Mouse (Mus musculus): ENCODE data around the gene Hist1h2ba. TPM values are rescaled to one million over a fixed set of nuclear protein-coding genes. Genes with fewer than 3 reads are reported as not detected.

The Hist1h2ba gene
- polyA plus RNA-seq, 1 experiment: not detected

DNA sequence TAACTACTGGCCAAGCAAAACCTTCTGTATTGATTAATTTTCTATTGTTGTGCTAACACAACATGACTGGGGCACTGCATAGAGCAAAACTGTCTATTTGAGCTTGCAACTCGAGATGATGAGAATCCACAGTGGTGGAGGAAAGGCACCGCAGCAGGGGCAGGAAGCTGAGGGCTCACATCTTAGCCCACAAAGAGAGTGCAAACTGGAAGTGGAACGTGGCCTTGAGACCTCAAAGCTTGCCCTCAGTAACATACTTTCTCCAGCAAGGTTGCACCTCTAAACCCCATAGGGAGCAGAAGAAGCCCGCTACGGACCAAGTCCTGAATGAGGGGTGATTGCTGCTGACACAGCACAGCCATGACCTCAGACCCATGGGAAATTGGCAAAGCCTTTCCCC is 23.8 kb downstream of the Hist1h2ba start:
- TF ChIP-seq CTCF (IDR thresholded peaks at IDR 0.05; ENCODE audit: extremely low read depth, insufficient read length, insufficient replicate concordance, low read depth, low read length): no peak
- TF ChIP-seq POLR2A (IDR thresholded peaks at IDR 0.05; ENCODE audit: low read depth, low read length): no peak
- H3K36me3 ChIP-seq (ENCODE audit: control insufficient read depth, insufficient read depth, low read length): peaks cover 16% of the 10 kb centered on the region
- 74% methylated on average over 5 of the region's 5 CpGs for WGBS
- H3K27me3 ChIP-seq (ENCODE audit: control insufficient read depth, insufficient read depth, low read length): no peaks in the 10 kb centered on the region
- H3K4me1 ChIP-seq (ENCODE audit: control insufficient read depth, insufficient read depth, insufficient read length, low read length): peaks cover 16% of the 10 kb centered on the region; the same call in 1 of the 2 replicates
- H3K27ac ChIP-seq (ENCODE audit: insufficient read depth, low read depth, low read length): no peak overlapping the region
- H3K4me3 ChIP-seq (ENCODE audit: low read depth, low read length): no peak overlapping the region

DNA sequence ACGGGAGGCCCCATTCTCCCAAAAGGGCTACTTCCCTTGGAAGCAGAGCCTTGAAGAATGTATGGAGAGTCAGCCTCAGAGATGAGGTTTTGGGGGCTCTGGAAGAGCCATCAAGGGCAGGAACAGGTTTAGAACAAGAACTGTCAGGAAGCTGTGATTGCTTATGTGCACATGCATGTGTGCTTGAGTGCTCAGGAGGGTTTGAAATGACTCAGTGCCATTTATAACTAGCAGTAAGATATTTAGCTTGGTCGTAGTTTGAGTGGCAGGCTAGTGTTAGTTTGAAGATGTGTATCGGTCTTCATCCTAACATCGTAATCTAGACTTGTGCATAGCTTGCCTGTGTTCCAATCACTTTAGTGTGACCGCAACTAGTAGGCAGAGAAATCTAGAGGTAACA is 27.1 kb downstream of the Hist1h2ba start:
- TF ChIP-seq POLR2A (IDR thresholded peaks at IDR 0.05; ENCODE audit: low read depth, low read length) (no peak), CTCF (IDR thresholded peaks at IDR 0.05; ENCODE audit: extremely low read depth, insufficient read length, insufficient replicate concordance, low read depth, low read length) (no peak)
- 93% methylated on average over 5 of the region's 5 CpGs for WGBS
- H3K27ac ChIP-seq (ENCODE audit: insufficient read depth, low read depth, low read length): no peak overlapping the region
- peaks cover 20% of the 10 kb centered on the region for H3K36me3 ChIP-seq (ENCODE audit: control insufficient read depth, insufficient read depth, low read length)
- H3K27me3 ChIP-seq (ENCODE audit: control insufficient read depth, insufficient read depth, low read length): no peaks in the 10 kb centered on the region
- H3K4me3 ChIP-seq (ENCODE audit: low read depth, low read length): no peak overlapping the region
- peaks cover 6% of the 10 kb centered on the region; the same call in 1 of the 2 replicates for H3K4me1 ChIP-seq (ENCODE audit: control insufficient read depth, insufficient read depth, insufficient read length, low read length)

DNA sequence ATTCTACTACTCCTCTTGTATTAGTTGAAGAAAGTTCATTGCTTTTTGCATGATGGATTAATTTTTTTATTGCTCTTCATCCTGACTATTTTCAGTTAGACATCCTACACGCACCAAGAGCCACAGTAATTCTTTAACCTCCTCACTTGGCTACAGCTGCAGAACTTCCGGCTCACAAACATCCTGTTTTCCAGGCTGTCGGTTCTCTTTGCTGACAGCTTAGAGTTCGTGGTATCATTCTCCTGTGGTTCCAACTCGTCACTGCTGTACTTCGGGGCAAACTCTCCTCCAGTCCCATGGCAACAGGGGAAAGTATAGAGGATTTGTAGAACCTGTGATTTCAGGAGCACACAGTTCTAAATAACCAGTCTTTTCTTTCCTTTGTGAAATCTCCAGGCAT is 35.7 kb downstream of the Hist1h2ba start:
- no peak for TF ChIP-seq CTCF (IDR thresholded peaks at IDR 0.05; ENCODE audit: extremely low read depth, insufficient read length, insufficient replicate concordance, low read depth, low read length)
- TF ChIP-seq POLR2A (IDR thresholded peaks at IDR 0.05; ENCODE audit: low read depth, low read length): no peak
- H3K27ac ChIP-seq (ENCODE audit: insufficient read depth, low read depth, low read length): no peak overlapping the region
- H3K36me3 ChIP-seq (ENCODE audit: control insufficient read depth, insufficient read depth, low read length): peaks cover 18% of the 10 kb centered on the region
- H3K4me3 ChIP-seq (ENCODE audit: low read depth, low read length): no peak overlapping the region
- no peaks in the 10 kb centered on the region for H3K27me3 ChIP-seq (ENCODE audit: control insufficient read depth, insufficient read depth, low read length)
- 67% methylated on average over 6 of the region's 6 CpGs for WGBS
- H3K4me1 ChIP-seq (ENCODE audit: control insufficient read depth, insufficient read depth, insufficient read length, low read length): no peaks in the 10 kb centered on the region

- Histone ChIP-seq H3K4me1 (ENCODE audit: control insufficient read depth, insufficient read depth, insufficient read length, low read length) (no peaks in the 10 kb centered on the region), H3K27ac (ENCODE audit: insufficient read depth, low read depth, low read length) (no peak overlapping the region), H3K27me3 (ENCODE audit: control insufficient read depth, insufficient read depth, low read length) (no peaks in the 10 kb centered on the region), H3K36me3 (ENCODE audit: control insufficient read depth, insufficient read depth, low read length) (peaks cover 6% of the 10 kb centered on the region), H3K4me3 (ENCODE audit: low read depth, low read length) (no peak overlapping the region)
- no peak for TF ChIP-seq POLR2A (IDR thresholded peaks at IDR 0.05; ENCODE audit: low read depth, low read length)
- 72% methylated on average over 4 of the region's 4 CpGs for WGBS
Observed at GRCm38 (mm10) chr13:23893269-23893593, 40.7 kb downstream of the Hist1h2ba start.

GRCm38 (mm10) chr13:23892592-23893268 is 41.2 kb downstream of the Hist1h2ba start:
- no peak overlapping the region for H3K4me3 ChIP-seq (ENCODE audit: low read depth, low read length)
- peaks cover 3% of the 10 kb centered on the region for H3K36me3 ChIP-seq (ENCODE audit: control insufficient read depth, insufficient read depth, low read length)
- H3K27ac ChIP-seq (ENCODE audit: insufficient read depth, low read depth, low read length): no peak overlapping the region
- H3K27me3 ChIP-seq (ENCODE audit: control insufficient read depth, insufficient read depth, low read length): no peaks in the 10 kb centered on the region
- WGBS: 63% methylated on average over 9 of the region's 9 CpGs
- TF ChIP-seq POLR2A (IDR thresholded peaks at IDR 0.05; ENCODE audit: low read depth, low read length) (no peak), CTCF (IDR thresholded peaks at IDR 0.05; ENCODE audit: extremely low read depth, insufficient read length, insufficient replicate concordance, low read depth, low read length) (no peak)
- H3K4me1 ChIP-seq (ENCODE audit: control insufficient read depth, insufficient read depth, insufficient read length, low read length): no peaks in the 10 kb centered on the region

- no peak for TF ChIP-seq POLR2A (IDR thresholded peaks at IDR 0.05; ENCODE audit: low read depth, low read length)
- no peak for TF ChIP-seq CTCF (IDR thresholded peaks at IDR 0.05; ENCODE audit: extremely low read depth, insufficient read length, insufficient replicate concordance, low read depth, low read length)
- H3K4me3 ChIP-seq (ENCODE audit: low read depth, low read length): no peak overlapping the region
- H3K27ac ChIP-seq (ENCODE audit: insufficient read depth, low read depth, low read length): no peak overlapping the region
- H3K4me1 ChIP-seq (ENCODE audit: control insufficient read depth, insufficient read depth, insufficient read length, low read length): no peaks in the 10 kb centered on the region
- H3K27me3 ChIP-seq (ENCODE audit: control insufficient read depth, insufficient read depth, low read length): no peaks in the 10 kb centered on the region
- no peaks in the 10 kb centered on the region for H3K36me3 ChIP-seq (ENCODE audit: control insufficient read depth, insufficient read depth, low read length)
- WGBS: 78% methylated on average over 6 of the region's 6 CpGs
Observed at GRCm38 (mm10) chr13:23889011-23889605, 44.8 kb downstream of the Hist1h2ba start.

DNA sequence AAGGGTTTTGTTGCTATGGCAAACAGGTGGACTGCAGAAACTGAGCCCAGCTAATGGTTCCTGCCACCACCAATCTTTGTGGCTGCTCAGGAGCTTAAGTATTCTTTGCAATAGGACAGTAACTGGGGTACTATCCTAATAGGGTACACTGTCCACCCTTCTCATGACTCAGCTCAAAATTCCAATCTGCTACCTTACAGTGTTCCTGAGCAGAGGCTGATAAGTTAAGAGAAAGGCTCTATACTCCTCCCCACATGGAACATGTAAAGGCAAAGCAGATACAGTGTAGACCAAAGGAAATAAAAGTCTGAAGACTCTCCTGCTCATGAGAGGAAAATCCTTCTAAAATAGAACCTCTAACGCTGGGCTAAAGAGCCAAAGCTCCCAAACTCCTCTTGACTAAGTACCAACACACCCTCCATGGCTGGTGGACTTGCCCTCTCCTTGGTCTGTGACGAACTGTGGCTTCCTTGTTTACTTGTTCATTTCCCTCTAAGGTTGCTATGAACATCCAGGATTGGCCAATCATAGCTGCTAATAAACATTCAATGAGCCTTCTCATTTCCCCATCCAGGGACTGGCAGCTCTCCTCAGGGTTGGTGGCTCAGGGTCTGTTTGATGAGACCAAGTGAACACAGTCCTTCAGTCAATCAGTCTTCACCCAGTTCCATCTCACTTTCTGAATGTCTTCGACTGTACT is 46.8 kb downstream of the Hist1h2ba start:
- TF ChIP-seq CTCF (IDR thresholded peaks at IDR 0.05; ENCODE audit: extremely low read depth, insufficient read length, insufficient replicate concordance, low read depth, low read length): no peak
- no peak for TF ChIP-seq POLR2A (IDR thresholded peaks at IDR 0.05; ENCODE audit: low read depth, low read length)
- Histone ChIP-seq H3K27ac (ENCODE audit: insufficient read depth, low read depth, low read length) (no peak overlapping the region), H3K4me3 (ENCODE audit: low read depth, low read length) (no peak overlapping the region), H3K4me1 (ENCODE audit: control insufficient read depth, insufficient read depth, insufficient read length, low read length) (no peaks in the 10 kb centered on the region), H3K36me3 (ENCODE audit: control insufficient read depth, insufficient read depth, low read length) (no peaks in the 10 kb centered on the region), H3K27me3 (ENCODE audit: control insufficient read depth, insufficient read depth, low read length) (no peaks in the 10 kb centered on the region)
- 65% methylated on average over 3 of the region's 3 CpGs for WGBS

Data from small intestine, adult 2 months (tissue).